Mouse (Mus musculus): ENCODE data around the gene Fhod1. TPM values are rescaled to one million over a fixed set of nuclear protein-coding genes. Genes with fewer than 3 reads are reported as not detected.
A peak's percentile ranks its signal among the peaks of the same experiment; 100 is the strongest.
"Not testable (repeated sequence)": the region's sequence is repeated elsewhere in the genome, so short reads cannot be mapped to it uniquely, and the experiment has no call there.

Gene Fhod1
- total and polyA plus RNA-seq, 3 experiments: 0.81 to 8.1 (median 3.1) TPM

GRCm38 (mm10) chr8:105291802-105292201, 56.0 kb downstream of the Fhod1 start:
- TF ChIP-seq MYC (IDR thresholded peaks at IDR 0.05; ENCODE audit: low read depth, low read length) (peak; percentile 64; the same call in 1 of the 2 replicates), CTCF (conservative IDR thresholded peaks at IDR 0.05 in 1 of 2, IDR thresholded peaks at IDR 0.05 in 1 of 2; ENCODE audit: low read depth in 2 of 2, low read length in 2 of 2) (peak in 1 of 2 experiments; percentile 42; a peak in 2 of 4 replicates), RAD21 (IDR thresholded peaks at IDR 0.05; ENCODE audit: low read depth, low read length) (peak; percentile 12)
- H3K79me2 ChIP-seq (replicated peaks; ENCODE audit: control insufficient read depth, extremely low read depth, insufficient read depth, poor library complexity, severe bottlenecking); H3K4me3 ChIP-seq (replicated peaks in 1 of 3; ENCODE audit: low read depth in 2 of 3, low read length in 2 of 3, poor library complexity in 1 of 3); DNase-seq (ENCODE audit: extremely low read depth); H3K9me3 ChIP-seq (replicated peaks; ENCODE audit: low read length); H3K4me2 ChIP-seq (ENCODE audit: insufficient read depth, low read depth, poor library complexity, severe bottlenecking); H3K27ac ChIP-seq (ENCODE audit: insufficient read depth, low read depth); H3K27me3 ChIP-seq (replicated peaks); H3K9ac ChIP-seq (ENCODE audit: insufficient read depth, low read depth); dilution Hi-C loops (cut with MboI; ENCODE audit: extremely low pct_ligation_motif_present, extremely low pct_unique_long_range_greater_than_20kb, low sequenced_read_pairs): not testable (repeated sequence)
- Histone ChIP-seq H3K4me1 (ENCODE audit: control insufficient read depth in 1 of 2, insufficient read depth in 2 of 2) (peaks cover 13 to 40% of the 10 kb centered on the region in 2 experiments), H3K36me3 (replicated peaks in 1 of 2; ENCODE audit: control insufficient read depth in 1 of 2, insufficient read depth in 1 of 2, low read length in 1 of 2) (peaks cover 0 to 13% of the 10 kb centered on the region in 2 experiments)
- in situ Hi-C loops (cut with MboI; ENCODE audit: low pct_ligation_motif_present, low pct_unique_long_range_greater_than_20kb, low sequenced_read_pairs): loop anchor here (5.0 kb wide), 1 partner anchor 35 kb away; the partner anchor contains the start of gene B3gnt9

DNA sequence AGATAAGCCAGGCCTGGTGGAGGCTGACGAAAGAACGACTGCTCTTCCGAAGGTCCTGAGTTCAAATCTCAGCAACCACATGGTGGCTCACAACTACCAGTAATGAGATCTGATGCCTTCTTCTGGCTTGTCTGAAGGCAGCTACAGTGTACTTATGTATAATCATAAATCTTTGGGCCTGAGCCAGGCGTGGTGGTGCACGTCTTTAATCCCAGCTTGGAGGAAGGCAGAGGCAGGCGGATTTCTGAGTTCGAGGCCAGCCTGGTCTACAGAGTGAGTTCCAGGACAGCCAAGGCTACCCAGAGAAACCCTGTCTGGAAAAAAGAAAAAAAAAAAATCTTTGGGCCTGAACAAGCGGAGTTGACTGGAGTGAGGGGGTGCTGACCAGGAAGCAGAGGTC, 56.4 kb downstream of the Fhod1 start:
- H3K36me3 ChIP-seq (replicated peaks in 1 of 2; ENCODE audit: control insufficient read depth in 1 of 2, insufficient read depth in 1 of 2, low read length in 1 of 2): peaks cover 0 to 15% of the 10 kb centered on the region in 2 experiments
- H3K4me1 ChIP-seq (ENCODE audit: control insufficient read depth in 1 of 2, insufficient read depth in 2 of 2): peaks cover 13 to 40% of the 10 kb centered on the region in 2 experiments
- H3K27me3 ChIP-seq (replicated peaks); dilution Hi-C loops (cut with MboI; ENCODE audit: extremely low pct_ligation_motif_present, extremely low pct_unique_long_range_greater_than_20kb, low sequenced_read_pairs); H3K4me2 ChIP-seq (ENCODE audit: insufficient read depth, low read depth, poor library complexity, severe bottlenecking); H3K4me3 ChIP-seq (replicated peaks in 1 of 3; ENCODE audit: low read depth in 2 of 3, low read length in 2 of 3, poor library complexity in 1 of 3); H3K27ac ChIP-seq (ENCODE audit: insufficient read depth, low read depth); H3K79me2 ChIP-seq (replicated peaks; ENCODE audit: control insufficient read depth, extremely low read depth, insufficient read depth, poor library complexity, severe bottlenecking); DNase-seq (ENCODE audit: extremely low read depth); H3K9me3 ChIP-seq (replicated peaks; ENCODE audit: low read length); H3K9ac ChIP-seq (ENCODE audit: insufficient read depth, low read depth): not testable (repeated sequence)
- in situ Hi-C loops (cut with MboI; ENCODE audit: low pct_ligation_motif_present, low pct_unique_long_range_greater_than_20kb, low sequenced_read_pairs): loop anchor here (5.0 kb wide), 1 partner anchor 34 kb away; the partner anchor contains the start of gene B3gnt9

DNA sequence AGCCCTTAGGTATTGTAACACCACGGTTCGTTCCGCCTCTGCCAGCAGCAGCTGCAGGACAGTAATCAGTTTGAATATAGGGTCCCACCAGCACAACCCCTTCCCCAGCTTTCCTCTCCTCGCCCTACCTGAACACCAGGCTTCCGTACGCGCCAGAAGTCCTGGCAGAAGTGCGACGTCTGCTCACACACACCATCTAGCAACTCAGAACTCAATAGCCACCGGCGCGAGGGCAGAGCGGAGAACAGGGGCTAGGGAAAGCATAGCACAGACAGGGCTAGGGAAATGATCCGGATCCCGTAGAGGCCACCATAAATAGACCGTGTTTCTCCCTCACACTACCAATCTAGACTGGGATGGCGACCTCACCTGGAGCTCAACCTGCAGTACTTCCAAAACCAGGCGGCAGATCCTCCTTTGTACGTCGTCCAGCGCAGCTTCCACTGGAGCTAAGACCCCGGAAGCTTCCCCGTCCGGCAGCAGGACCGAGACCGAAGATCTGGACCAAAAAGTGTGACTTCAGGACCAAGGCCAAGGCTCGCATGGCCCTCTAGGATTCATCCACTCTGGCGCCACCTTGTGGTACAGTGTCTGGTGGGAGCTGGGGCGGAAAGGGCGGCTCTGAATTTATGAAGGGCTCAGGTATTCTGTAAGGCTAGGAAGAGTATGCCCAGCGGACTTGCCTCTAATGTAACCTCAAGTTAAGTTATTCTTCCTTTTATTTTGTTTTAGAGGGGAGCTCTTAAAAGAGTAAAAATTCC, 57.0 kb downstream of the Fhod1 start:
- H3K9me3 ChIP-seq (replicated peaks; ENCODE audit: low read length): no peaks in the 10 kb centered on the region
- dilution Hi-C loops (cut with MboI; ENCODE audit: extremely low pct_ligation_motif_present, extremely low pct_unique_long_range_greater_than_20kb, low sequenced_read_pairs) (no loop called here), in situ Hi-C loops (cut with MboI; ENCODE audit: low pct_ligation_motif_present, low pct_unique_long_range_greater_than_20kb, low sequenced_read_pairs) (loop anchor here (5.0 kb wide), 1 partner anchor 33 kb away; the partner anchor contains the start of gene B3gnt9)
- H3K27ac ChIP-seq (ENCODE audit: insufficient read depth, low read depth): no peak overlapping the region
- H3K4me3 ChIP-seq (replicated peaks in 1 of 3; ENCODE audit: low read depth in 2 of 3, low read length in 2 of 3, poor library complexity in 1 of 3): no peak overlapping the region
- no peaks in the 10 kb centered on the region for H3K27me3 ChIP-seq (replicated peaks)
- H3K9ac ChIP-seq (ENCODE audit: insufficient read depth, low read depth): no peak overlapping the region
- DNase-seq (ENCODE audit: extremely low read depth): peak; percentile 89
- no peak overlapping the region for H3K4me2 ChIP-seq (ENCODE audit: insufficient read depth, low read depth, poor library complexity, severe bottlenecking)
- H3K4me1 ChIP-seq (ENCODE audit: control insufficient read depth in 1 of 2, insufficient read depth in 2 of 2): peaks cover 13 to 36% of the 10 kb centered on the region in 2 experiments
- peaks cover 0 to 19% of the 10 kb centered on the region in 2 experiments for H3K36me3 ChIP-seq (replicated peaks in 1 of 2; ENCODE audit: control insufficient read depth in 1 of 2, insufficient read depth in 1 of 2, low read length in 1 of 2)
- H3K79me2 ChIP-seq (replicated peaks; ENCODE audit: control insufficient read depth, extremely low read depth, insufficient read depth, poor library complexity, severe bottlenecking): no peaks in the 10 kb centered on the region
- TF ChIP-seq MEF2A (IDR thresholded peaks at IDR 0.05; ENCODE audit: borderline replicate concordance, low read depth, low read length) (no peak), NELFE (IDR thresholded peaks at IDR 0.05; ENCODE audit: low read depth, low read length) (no peak; the same call in 1 of the 2 replicates), POLR2A (IDR thresholded peaks at IDR 0.05; ENCODE audit: low read depth, low read length) (no peak), JUND (conservative IDR thresholded peaks at IDR 0.05; ENCODE audit: low read depth, low read length) (no peak), PAX5 (IDR thresholded peaks at IDR 0.05; ENCODE audit: low read length) (no peak), IRF4 (IDR thresholded peaks at IDR 0.05; ENCODE audit: low read depth, low read length) (0 out of 2 replicates have a peak, but pooled peaks have one; percentile 22), ZKSCAN1 (IDR thresholded peaks at IDR 0.05; ENCODE audit: borderline replicate concordance, low read depth, low read length) (no peak), SIN3A (IDR thresholded peaks at IDR 0.05; ENCODE audit: low read length) (peak; percentile 96), GABPA (IDR thresholded peaks at IDR 0.05; ENCODE audit: insufficient replicate concordance, low read depth, low read length) (no peak), ZC3H11A (IDR thresholded peaks at IDR 0.05; ENCODE audit: low read depth, low read length) (no peak), MYC (IDR thresholded peaks at IDR 0.05; ENCODE audit: low read depth, low read length) (no peak), NRF1 (IDR thresholded peaks at IDR 0.05; ENCODE audit: low read depth, low read length) (no peak), MAFK (IDR thresholded peaks at IDR 0.05; ENCODE audit: insufficient replicate concordance, low read length) (no peak), TCF12 (IDR thresholded peaks at IDR 0.05; ENCODE audit: low read depth, low read length) (no peak), RAD21 (IDR thresholded peaks at IDR 0.05; ENCODE audit: low read depth, low read length) (peak; percentile 49), MAZ (IDR thresholded peaks at IDR 0.05; ENCODE audit: low read depth, low read length) (no peak), RCOR1 (conservative IDR thresholded peaks at IDR 0.05; ENCODE audit: low read depth, low read length) (no peak), CTCF (conservative IDR thresholded peaks at IDR 0.05 in 1 of 2, IDR thresholded peaks at IDR 0.05 in 1 of 2; ENCODE audit: low read depth in 2 of 2, low read length in 2 of 2) (peak; percentile 60 to 87), USF1 (IDR thresholded peaks at IDR 0.05; ENCODE audit: low read depth, low read length) (no peak), EP300 (IDR thresholded peaks at IDR 0.05; ENCODE audit: low read length) (no peak), BHLHE40 (IDR thresholded peaks at IDR 0.05; ENCODE audit: low read depth, low read length) (no peak), UBTF (IDR thresholded peaks at IDR 0.05; ENCODE audit: low read depth, low read length) (no peak), JUN (IDR thresholded peaks at IDR 0.05; ENCODE audit: insufficient read depth, low read depth, low read length) (no peak)

Data from CH12.LX (cell line).